Mouse (Mus musculus): ENCODE measurements around the gene Mettl14. TPM values are rescaled to one million over a fixed set of nuclear protein-coding genes. Genes with fewer than 3 reads are reported as not detected.

Gene Mettl14
- polyA plus RNA-seq, 1 experiment from 2014 or later: 6.9 TPM

- WGBS (ENCODE audit: insufficient replicate concordance): 44% methylated on average over 8 of the region's 8 CpGs
- H3K36me3 ChIP-seq (ENCODE audit: control insufficient read depth, insufficient read depth): peaks cover 3% of the 10 kb centered on the region; the same call in 1 of the 2 replicates
- no peak for ATAC-seq (ENCODE audit: low read depth)
- no peak overlapping the region for H3K9ac ChIP-seq (ENCODE audit: low read depth, low read length)
- H3K4me3 ChIP-seq (ENCODE audit: low read depth, low read length): no peak overlapping the region
- no peak overlapping the region for H3K4me2 ChIP-seq (ENCODE audit: low read depth, low read length)
- H3K27me3 ChIP-seq (ENCODE audit: control insufficient read depth, insufficient read depth, low read depth, low read length): no peaks in the 10 kb centered on the region
- H3K4me1 ChIP-seq (ENCODE audit: control insufficient read depth, low read depth, low read length): no peaks in the 10 kb centered on the region
- H3K9me3 ChIP-seq (replicated peaks; ENCODE audit: control insufficient read depth, low read length): no peaks in the 10 kb centered on the region
- H3K27ac ChIP-seq (ENCODE audit: low read length): no peak overlapping the region
Measured at GRCm38 (mm10) chr3:123350602-123351001, 35.3 kb downstream of the Mettl14 start.

- Histone ChIP-seq H3K9ac (ENCODE audit: low read depth, low read length) (no peak overlapping the region), H3K4me2 (ENCODE audit: low read depth, low read length) (no peak overlapping the region), H3K36me3 (ENCODE audit: control insufficient read depth, insufficient read depth) (no peaks in the 10 kb centered on the region), H3K9me3 (replicated peaks; ENCODE audit: control insufficient read depth, low read length) (no peaks in the 10 kb centered on the region), H3K4me3 (ENCODE audit: low read depth, low read length) (no peak overlapping the region), H3K27me3 (ENCODE audit: control insufficient read depth, insufficient read depth, low read depth, low read length) (no peaks in the 10 kb centered on the region), H3K4me1 (ENCODE audit: control insufficient read depth, low read depth, low read length) (no peaks in the 10 kb centered on the region), H3K27ac (ENCODE audit: low read length) (no peak overlapping the region)
- 65% methylated on average over 12 of the region's 12 CpGs for WGBS (ENCODE audit: insufficient replicate concordance)
- ATAC-seq (ENCODE audit: low read depth): no peak
Measured at GRCm38 (mm10) chr3:123348080-123348802, 37.7 kb downstream of the Mettl14 start.

DNA sequence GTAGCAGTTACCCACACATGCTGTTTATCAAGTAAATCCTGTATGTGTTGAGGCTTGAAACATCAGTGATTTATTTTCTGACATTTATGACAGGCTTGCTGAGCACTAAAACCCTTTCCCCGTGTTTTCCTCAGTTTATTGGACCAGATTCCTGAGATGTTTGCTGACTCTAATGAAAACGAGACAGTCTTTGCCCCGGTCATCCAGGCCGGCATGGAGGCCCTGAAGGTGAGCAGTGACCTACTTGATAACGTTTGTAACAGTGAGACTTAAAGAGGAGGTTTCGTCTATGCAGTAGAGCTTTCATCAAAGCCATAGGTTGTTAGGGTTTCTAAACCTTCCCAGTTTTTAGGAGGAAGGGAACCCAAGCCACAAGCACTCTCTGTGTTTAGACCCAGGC, 42.2 kb downstream of the Mettl14 start:
- ATAC-seq (ENCODE audit: low read depth): no peak
- Histone ChIP-seq H3K9ac (ENCODE audit: low read depth, low read length) (no peak overlapping the region), H3K4me1 (ENCODE audit: control insufficient read depth, low read depth, low read length) (no peaks in the 10 kb centered on the region), H3K4me3 (ENCODE audit: low read depth, low read length) (no peak overlapping the region), H3K4me2 (ENCODE audit: low read depth, low read length) (no peak overlapping the region), H3K9me3 (replicated peaks; ENCODE audit: control insufficient read depth, low read length) (no peaks in the 10 kb centered on the region), H3K27ac (ENCODE audit: low read length) (no peak overlapping the region), H3K36me3 (ENCODE audit: control insufficient read depth, insufficient read depth) (no peaks in the 10 kb centered on the region), H3K27me3 (ENCODE audit: control insufficient read depth, insufficient read depth, low read depth, low read length) (no peaks in the 10 kb centered on the region)
- WGBS (ENCODE audit: insufficient replicate concordance): 48% methylated on average over 6 of the region's 6 CpGs

GRCm38 (mm10) chr3:123341049-123341448, 44.9 kb downstream of the Mettl14 start:
- H3K9ac ChIP-seq (ENCODE audit: low read depth, low read length): no peak overlapping the region
- WGBS (ENCODE audit: insufficient replicate concordance): 55% methylated on average over 2 of the region's 2 CpGs
- no peaks in the 10 kb centered on the region for H3K9me3 ChIP-seq (replicated peaks; ENCODE audit: control insufficient read depth, low read length)
- no peak for ATAC-seq (ENCODE audit: low read depth)
- no peak overlapping the region for H3K27ac ChIP-seq (ENCODE audit: low read length)
- H3K36me3 ChIP-seq (ENCODE audit: control insufficient read depth, insufficient read depth): no peaks in the 10 kb centered on the region
- no peak overlapping the region for H3K4me2 ChIP-seq (ENCODE audit: low read depth, low read length)
- H3K4me3 ChIP-seq (ENCODE audit: low read depth, low read length): no peak overlapping the region
- no peaks in the 10 kb centered on the region for H3K27me3 ChIP-seq (ENCODE audit: control insufficient read depth, insufficient read depth, low read depth, low read length)
- no peaks in the 10 kb centered on the region for H3K4me1 ChIP-seq (ENCODE audit: control insufficient read depth, low read depth, low read length)

- Histone ChIP-seq H3K4me1 (ENCODE audit: control insufficient read depth, low read depth, low read length) (no peaks in the 10 kb centered on the region), H3K4me2 (ENCODE audit: low read depth, low read length) (no peak overlapping the region), H3K4me3 (ENCODE audit: low read depth, low read length) (no peak overlapping the region), H3K36me3 (ENCODE audit: control insufficient read depth, insufficient read depth) (no peaks in the 10 kb centered on the region), H3K9me3 (replicated peaks; ENCODE audit: control insufficient read depth, low read length) (no peaks in the 10 kb centered on the region), H3K27ac (ENCODE audit: low read length) (no peak overlapping the region), H3K27me3 (ENCODE audit: control insufficient read depth, insufficient read depth, low read depth, low read length) (no peaks in the 10 kb centered on the region), H3K9ac (ENCODE audit: low read depth, low read length) (no peak overlapping the region)
- WGBS (ENCODE audit: insufficient replicate concordance): 51% methylated on average over 12 of the region's 12 CpGs
- ATAC-seq (ENCODE audit: low read depth): no peak
Measured at GRCm38 (mm10) chr3:123338666-123339195, 47.2 kb downstream of the Mettl14 start.

GRCm38 (mm10) chr3:123337853-123338252, 48.1 kb downstream of the Mettl14 start:
- Histone ChIP-seq H3K4me2 (ENCODE audit: low read depth, low read length) (no peak overlapping the region), H3K27ac (ENCODE audit: low read length) (no peak overlapping the region), H3K27me3 (ENCODE audit: control insufficient read depth, insufficient read depth, low read depth, low read length) (no peaks in the 10 kb centered on the region), H3K36me3 (ENCODE audit: control insufficient read depth, insufficient read depth) (no peaks in the 10 kb centered on the region), H3K4me3 (ENCODE audit: low read depth, low read length) (no peak overlapping the region), H3K9ac (ENCODE audit: low read depth, low read length) (no peak overlapping the region), H3K9me3 (replicated peaks; ENCODE audit: control insufficient read depth, low read length) (no peaks in the 10 kb centered on the region), H3K4me1 (ENCODE audit: control insufficient read depth, low read depth, low read length) (no peaks in the 10 kb centered on the region)
- 65% methylated on average over 6 of the region's 6 CpGs for WGBS (ENCODE audit: insufficient replicate concordance)
- no peak for ATAC-seq (ENCODE audit: low read depth)

DNA sequence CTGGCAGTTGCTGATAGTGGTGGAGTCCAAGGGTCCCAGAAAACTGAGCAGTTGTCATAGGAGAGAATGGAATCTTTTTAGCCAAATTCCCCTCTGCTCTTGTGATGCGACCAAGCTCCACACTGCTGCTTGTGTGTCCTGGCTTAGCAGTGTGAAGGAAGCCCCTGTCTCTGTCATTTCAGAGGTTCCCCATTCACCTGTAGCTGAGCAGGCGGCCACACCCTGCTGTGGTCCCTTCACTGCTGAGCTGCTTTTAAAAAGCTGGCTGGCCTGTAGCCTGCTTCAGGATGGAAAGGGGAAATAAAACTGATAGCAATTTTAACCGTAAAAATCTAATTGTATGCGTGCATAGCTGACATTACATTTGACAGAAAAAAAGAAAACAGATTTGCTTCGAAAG, 49.0 kb downstream of the Mettl14 start:
- Histone ChIP-seq H3K36me3 (ENCODE audit: control insufficient read depth, insufficient read depth) (no peaks in the 10 kb centered on the region), H3K4me2 (ENCODE audit: low read depth, low read length) (no peak overlapping the region), H3K27ac (ENCODE audit: low read length) (no peak overlapping the region), H3K27me3 (ENCODE audit: control insufficient read depth, insufficient read depth, low read depth, low read length) (no peaks in the 10 kb centered on the region), H3K9me3 (replicated peaks; ENCODE audit: control insufficient read depth, low read length) (no peaks in the 10 kb centered on the region), H3K4me3 (ENCODE audit: low read depth, low read length) (no peak overlapping the region), H3K4me1 (ENCODE audit: control insufficient read depth, low read depth, low read length) (no peaks in the 10 kb centered on the region), H3K9ac (ENCODE audit: low read depth, low read length) (no peak overlapping the region)
- WGBS (ENCODE audit: insufficient replicate concordance): 60% methylated on average over 5 of the region's 5 CpGs
- ATAC-seq (ENCODE audit: low read depth): no peak

DNA sequence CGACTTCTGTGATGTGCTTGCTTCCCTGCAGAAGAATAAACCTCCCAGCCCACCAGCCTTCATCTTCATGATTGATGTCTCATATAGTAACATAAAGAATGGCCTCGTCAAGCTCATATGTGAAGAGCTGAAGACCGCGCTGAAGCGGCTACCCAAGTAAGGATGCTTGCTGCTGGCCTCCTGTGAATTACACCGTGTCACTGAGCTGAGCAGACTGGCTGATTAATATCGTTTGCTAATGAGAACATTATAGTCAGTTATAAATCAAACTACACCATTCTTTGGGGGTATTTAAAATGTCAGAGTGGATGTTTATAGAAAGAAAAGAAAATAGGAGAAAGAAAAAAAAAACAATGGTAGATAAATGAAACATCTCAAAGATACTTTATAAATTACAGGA, 49.5 kb downstream of the Mettl14 start:
- H3K4me1 ChIP-seq (ENCODE audit: control insufficient read depth, low read depth, low read length): no peaks in the 10 kb centered on the region
- H3K9me3 ChIP-seq (replicated peaks; ENCODE audit: control insufficient read depth, low read length): no peaks in the 10 kb centered on the region
- H3K27ac ChIP-seq (ENCODE audit: low read length): no peak overlapping the region
- 70% methylated on average over 7 of the region's 7 CpGs for WGBS (ENCODE audit: insufficient replicate concordance)
- ATAC-seq (ENCODE audit: low read depth): no peak
- no peaks in the 10 kb centered on the region for H3K36me3 ChIP-seq (ENCODE audit: control insufficient read depth, insufficient read depth)
- H3K4me3 ChIP-seq (ENCODE audit: low read depth, low read length): no peak overlapping the region
- no peaks in the 10 kb centered on the region for H3K27me3 ChIP-seq (ENCODE audit: control insufficient read depth, insufficient read depth, low read depth, low read length)
- H3K4me2 ChIP-seq (ENCODE audit: low read depth, low read length): no peak overlapping the region
- H3K9ac ChIP-seq (ENCODE audit: low read depth, low read length): no peak overlapping the region

- Histone ChIP-seq H3K27me3 (ENCODE audit: control insufficient read depth, insufficient read depth, low read depth, low read length) (no peaks in the 10 kb centered on the region), H3K27ac (ENCODE audit: low read length) (no peak overlapping the region), H3K4me2 (ENCODE audit: low read depth, low read length) (no peak overlapping the region), H3K4me3 (ENCODE audit: low read depth, low read length) (no peak overlapping the region), H3K36me3 (ENCODE audit: control insufficient read depth, insufficient read depth) (no peaks in the 10 kb centered on the region), H3K4me1 (ENCODE audit: control insufficient read depth, low read depth, low read length) (no peaks in the 10 kb centered on the region), H3K9me3 (replicated peaks; ENCODE audit: control insufficient read depth, low read length) (no peaks in the 10 kb centered on the region), H3K9ac (ENCODE audit: low read depth, low read length) (no peak overlapping the region)
- 55% methylated on average over 3 of the region's 3 CpGs for WGBS (ENCODE audit: insufficient replicate concordance)
- no peak for ATAC-seq (ENCODE audit: low read depth)
Measured at GRCm38 (mm10) chr3:123335480-123335879, 50.4 kb downstream of the Mettl14 start.
